Mouse (Mus musculus) forebrain, embryonic 15.5 days (tissue): ENCODE results near the gene Tpcn1. TPM values are rescaled to one million over a fixed set of nuclear protein-coding genes. Genes with fewer than 3 reads are reported as not detected.

Experiments
- ATAC-seq: fragments of 200-750 bp; cut with Nextera tagmentation; replicated peaks from 2 replicates; pipeline ENCODE4 v1.8.0; 2017; ENCODE audit warnings: mild to moderate bottlenecking, moderate TSS enrichment, moderate library complexity
- H3K27ac ChIP-seq: fragments of 300-500 bp; sonication (generic); replicated peaks from 2 replicates; pipeline ENCODE4 v1.5.1; 2015; ENCODE audit warnings: mild to moderate bottlenecking, inconsistent platforms
- H3K27me3 ChIP-seq: fragments of 300-500 bp; sonication (generic); 2 replicates; pipeline ENCODE4 v1.6.1; 2015; ENCODE audit warnings: inconsistent platforms
- H3K36me3 ChIP-seq: fragments of 300-500 bp; sonication (generic); 2 replicates; pipeline ENCODE4 v1.6.1; 2015; ENCODE audit warnings: mild to moderate bottlenecking, inconsistent platforms
- H3K4me1 ChIP-seq: fragments of 300-500 bp; sonication (generic); 2 replicates; pipeline ENCODE4 v1.6.1; 2015; ENCODE audit warnings: inconsistent platforms
- H3K4me2 ChIP-seq: fragments of 300-500 bp; sonication (generic); replicated peaks from 2 replicates; pipeline ENCODE4 v1.6.1; 2015; ENCODE audit warnings: mild to moderate bottlenecking, inconsistent platforms
- H3K4me3 ChIP-seq: fragments of 300-500 bp; sonication (generic); 2 replicates; pipeline ENCODE4 v1.5.1; 2015; ENCODE audit warnings: mild to moderate bottlenecking, inconsistent platforms
- H3K9ac ChIP-seq: fragments of 300-500 bp; sonication (generic); replicated peaks from 2 replicates; pipeline ENCODE4 v1.6.1; 2015; ENCODE audit warnings: mild to moderate bottlenecking, inconsistent platforms
- H3K9me3 ChIP-seq: fragments of 300-500 bp; sonication (generic); 2 replicates; pipeline ENCODE4 v1.6.1; 2016; ENCODE audit warnings: inconsistent platforms
- WGBS: fragments of 180-500 bp; shearing (Covaris S2); methylation state at CpG from one replicate; pipeline ENCODE4 v1.1.7; 2015; ENCODE audit warnings: mixed read lengths; 5-methylcytosine and 5-hydroxymethylcytosine counted together
- polyA plus RNA-seq: library from polyadenylated mRNA; unstranded; fragments of >200 nt; fragmentation: Nextera tagmentation; extraction: Ambion mirVana; gene quantifications from 2 replicates; pipeline ENCODE4 v1.2.1, GENCODE M21; 2015

The Tpcn1 gene
- polyA plus RNA-seq, 1 experiment from 2014 or later, result 17.4 TPM

DNA sequence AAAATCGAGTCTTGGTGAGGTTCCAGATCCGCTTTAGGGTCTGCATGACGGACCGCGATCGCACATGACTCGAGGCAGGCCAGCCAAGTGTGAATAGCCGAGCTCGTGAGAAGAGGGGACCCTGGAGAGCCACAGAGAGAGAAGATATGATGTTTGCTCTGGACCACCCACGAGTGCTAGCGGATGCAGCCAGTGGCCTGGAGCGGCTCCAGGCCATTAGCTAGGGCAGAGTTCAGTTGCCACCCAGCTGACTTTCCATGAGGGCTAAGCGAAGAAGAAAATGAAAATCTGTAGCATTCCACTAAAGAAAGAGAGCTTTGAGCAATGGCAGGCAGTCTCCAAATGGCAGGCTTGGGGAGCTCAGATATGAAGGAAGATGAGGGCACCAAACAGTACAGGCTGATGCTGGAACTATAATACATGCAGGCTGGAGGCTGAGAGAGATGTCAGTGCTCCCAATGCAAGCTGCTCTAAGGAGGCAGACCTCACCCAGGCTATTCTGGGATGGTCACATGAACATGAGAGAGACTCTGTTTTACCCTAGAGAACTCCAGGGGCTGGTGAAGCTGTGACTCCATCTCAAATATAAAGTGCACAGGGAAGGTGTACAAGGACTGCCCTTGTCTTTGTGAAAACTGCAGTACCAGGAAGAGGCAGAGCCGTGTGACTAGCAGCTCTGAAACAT, 17.3 kb downstream of the Tpcn1 start:
- Histone ChIP-seq H3K4me3 (no peak overlapping the region), H3K27ac (peak overlapping the region; percentile 9; the same call in 1 of the 2 replicates), H3K4me1 (peaks cover 55% of the 10 kb centered on the region), H3K36me3 (no peaks in the 10 kb centered on the region), H3K4me2 (no peak overlapping the region), H3K27me3 (no peaks in the 10 kb centered on the region), H3K9ac (no peak overlapping the region), H3K9me3 (no peaks in the 10 kb centered on the region)
- WGBS, result 58% methylated on average over 14 of the region's 14 CpGs
- no peak for ATAC-seq

DNA sequence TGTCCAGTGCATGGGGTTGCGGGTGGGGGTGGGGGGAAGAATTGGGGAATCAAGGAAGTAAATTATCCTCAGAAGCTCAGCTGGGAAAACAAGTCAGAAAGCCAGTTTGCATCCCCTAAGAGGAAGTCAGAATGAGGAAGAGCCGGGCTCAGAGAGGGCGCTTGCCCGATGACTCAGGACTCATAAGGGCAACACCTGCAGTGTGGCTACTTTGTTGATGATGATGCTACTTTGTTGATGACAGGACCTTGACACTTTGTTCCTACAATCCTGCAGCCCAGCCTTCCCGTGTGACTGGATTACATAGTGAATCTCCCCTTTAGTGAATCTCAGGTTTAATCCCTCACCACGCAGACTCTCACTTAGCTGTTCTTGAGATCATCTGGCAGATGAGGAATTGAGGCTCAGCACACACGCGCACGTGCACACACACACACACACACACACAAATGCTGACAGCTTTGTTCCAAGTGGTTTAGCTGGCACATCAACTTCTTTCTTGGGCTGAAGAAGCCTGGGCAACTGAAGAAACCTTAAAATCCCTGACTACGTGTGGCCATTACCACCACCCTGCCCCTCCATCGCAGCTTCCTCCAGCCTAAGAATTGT, 18.1 kb downstream of the Tpcn1 start:
- no peaks in the 10 kb centered on the region for H3K9me3 ChIP-seq
- H3K36me3 ChIP-seq, result no peaks in the 10 kb centered on the region
- H3K4me3 ChIP-seq, result no peak overlapping the region
- whole genome bisulfite sequencing, result 83% methylated on average over 11 of the region's 11 CpGs
- H3K9ac ChIP-seq, result no peak overlapping the region
- H3K27ac ChIP-seq, result no peak overlapping the region
- H3K4me2 ChIP-seq, result no peak overlapping the region
- H3K4me1 ChIP-seq, result peaks cover 63% of the 10 kb centered on the region
- no peak for ATAC-seq
- H3K27me3 ChIP-seq, result no peaks in the 10 kb centered on the region

DNA sequence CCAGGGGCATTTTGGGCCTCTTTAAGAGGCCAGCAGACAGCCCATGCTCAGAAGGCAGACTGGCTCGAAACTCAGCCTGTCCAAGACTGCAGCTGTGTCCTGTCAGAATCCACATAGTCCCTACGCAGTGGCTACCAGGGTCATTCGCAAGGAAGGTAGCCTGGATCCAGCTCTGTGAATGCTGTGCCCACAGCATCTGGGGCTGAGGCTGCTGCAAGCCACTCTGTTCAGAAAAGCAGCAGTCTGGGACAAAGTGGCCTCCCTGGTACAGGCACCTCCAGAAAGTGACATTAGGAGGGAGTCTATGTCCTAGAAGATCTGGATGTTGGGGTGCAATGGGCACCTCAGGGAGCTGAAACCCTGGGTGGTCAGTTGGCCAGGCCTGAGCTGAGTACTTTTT, 18.7 kb downstream of the Tpcn1 start:
- no peak overlapping the region for H3K4me2 ChIP-seq
- H3K4me3 ChIP-seq, result no peak overlapping the region
- no peak overlapping the region for H3K27ac ChIP-seq
- WGBS, result 90% methylated on average over 3 of the region's 3 CpGs
- H3K36me3 ChIP-seq, result no peaks in the 10 kb centered on the region
- no peak overlapping the region for H3K9ac ChIP-seq
- no peaks in the 10 kb centered on the region for H3K27me3 ChIP-seq
- H3K4me1 ChIP-seq, result peaks cover 69% of the 10 kb centered on the region
- no peak for ATAC-seq
- H3K9me3 ChIP-seq, result no peaks in the 10 kb centered on the region

DNA sequence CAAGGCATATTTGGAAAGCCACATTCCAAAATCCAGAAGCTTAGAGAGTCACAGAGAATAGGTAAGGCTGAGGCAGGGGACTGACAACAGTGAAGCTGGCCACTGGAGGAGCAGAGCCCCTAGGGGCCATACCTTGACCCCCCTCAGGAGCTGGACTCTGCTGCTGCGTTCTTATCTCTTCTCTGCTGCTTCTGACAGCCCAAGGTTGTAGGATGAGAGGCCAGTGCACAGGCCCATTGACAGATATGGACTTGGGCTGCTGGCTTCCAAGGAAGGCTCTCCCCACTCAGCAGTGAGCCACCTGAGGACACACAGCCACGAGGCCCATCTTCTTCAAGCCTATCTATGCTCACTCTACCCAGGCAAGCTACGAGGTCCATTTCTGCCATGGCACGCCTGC, 19.5 kb downstream of the Tpcn1 start:
- no peak for ATAC-seq
- no peak overlapping the region for H3K4me2 ChIP-seq
- WGBS, result 93% methylated on average over 4 of the region's 4 CpGs
- H3K27ac ChIP-seq, result peak overlapping the region; percentile 90
- H3K27me3 ChIP-seq, result no peaks in the 10 kb centered on the region
- H3K9ac ChIP-seq, result no peak overlapping the region
- no peaks in the 10 kb centered on the region for H3K9me3 ChIP-seq
- no peaks in the 10 kb centered on the region for H3K36me3 ChIP-seq
- peaks cover 71% of the 10 kb centered on the region for H3K4me1 ChIP-seq
- H3K4me3 ChIP-seq, result no peak overlapping the region

DNA sequence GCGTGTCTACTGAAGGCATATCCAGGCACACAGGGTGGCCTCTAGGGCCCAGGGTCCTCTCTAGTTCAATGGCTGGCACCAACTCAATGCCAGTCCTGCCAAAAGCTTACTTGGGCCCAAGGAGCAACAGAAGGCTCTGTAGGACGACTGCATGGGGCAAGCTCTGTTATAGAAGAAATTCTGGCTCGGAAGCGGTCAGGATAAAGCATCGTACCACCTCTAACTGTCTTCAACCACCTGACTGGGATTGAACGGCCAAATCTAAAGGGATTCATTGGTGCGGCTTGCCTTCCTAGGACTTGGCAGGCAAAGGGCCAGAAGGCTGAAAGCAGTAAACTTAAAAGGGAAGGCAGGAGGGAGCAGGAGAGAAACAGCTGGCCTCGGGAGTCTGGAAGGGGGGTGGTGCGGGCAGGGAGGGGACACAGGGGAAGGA, 20.1 kb downstream of the Tpcn1 start:
- no peak overlapping the region for H3K9ac ChIP-seq
- peak overlapping the region; percentile 8; the same call in 1 of the 2 replicates for H3K4me2 ChIP-seq
- peak overlapping the region; percentile 90 for H3K27ac ChIP-seq
- no peak for ATAC-seq
- H3K36me3 ChIP-seq, result no peaks in the 10 kb centered on the region
- H3K4me3 ChIP-seq, result no peak overlapping the region
- no peaks in the 10 kb centered on the region for H3K27me3 ChIP-seq
- 25% methylated on average over 9 of the region's 9 CpGs for WGBS
- no peaks in the 10 kb centered on the region for H3K9me3 ChIP-seq
- H3K4me1 ChIP-seq, result peaks cover 75% of the 10 kb centered on the region

DNA sequence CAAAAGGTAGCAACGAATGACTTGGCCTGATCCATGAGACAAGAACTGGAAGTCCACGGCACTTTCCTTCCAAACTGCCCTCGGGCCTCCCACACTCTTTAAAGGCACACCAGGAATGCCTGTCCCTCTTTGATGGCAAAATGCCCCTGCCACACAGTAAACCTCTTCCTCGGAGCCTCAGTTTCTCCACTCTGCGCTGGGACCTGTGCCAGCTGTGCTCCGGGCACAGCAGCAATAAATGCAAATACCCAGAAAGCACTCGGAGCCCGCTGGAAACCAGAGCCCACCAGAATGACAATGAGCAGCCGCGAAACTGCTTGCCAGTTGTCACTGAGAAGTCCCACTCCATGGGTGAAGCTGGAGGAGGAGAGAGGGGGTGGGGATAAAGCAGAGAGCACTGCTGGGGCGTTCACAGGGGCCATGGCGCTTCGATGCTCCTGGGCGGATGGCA, 20.7 kb downstream of the Tpcn1 start:
- H3K27ac ChIP-seq, result peak overlapping the region; percentile 90
- WGBS, result 13% methylated on average over 14 of the region's 14 CpGs
- no peaks in the 10 kb centered on the region for H3K36me3 ChIP-seq
- H3K9me3 ChIP-seq, result no peaks in the 10 kb centered on the region
- H3K9ac ChIP-seq, result no peak overlapping the region
- no peaks in the 10 kb centered on the region for H3K27me3 ChIP-seq
- H3K4me1 ChIP-seq, result peaks cover 80% of the 10 kb centered on the region
- peak overlapping the region; percentile 8; the same call in 1 of the 2 replicates for H3K4me2 ChIP-seq
- no peak for ATAC-seq
- no peak overlapping the region for H3K4me3 ChIP-seq

DNA sequence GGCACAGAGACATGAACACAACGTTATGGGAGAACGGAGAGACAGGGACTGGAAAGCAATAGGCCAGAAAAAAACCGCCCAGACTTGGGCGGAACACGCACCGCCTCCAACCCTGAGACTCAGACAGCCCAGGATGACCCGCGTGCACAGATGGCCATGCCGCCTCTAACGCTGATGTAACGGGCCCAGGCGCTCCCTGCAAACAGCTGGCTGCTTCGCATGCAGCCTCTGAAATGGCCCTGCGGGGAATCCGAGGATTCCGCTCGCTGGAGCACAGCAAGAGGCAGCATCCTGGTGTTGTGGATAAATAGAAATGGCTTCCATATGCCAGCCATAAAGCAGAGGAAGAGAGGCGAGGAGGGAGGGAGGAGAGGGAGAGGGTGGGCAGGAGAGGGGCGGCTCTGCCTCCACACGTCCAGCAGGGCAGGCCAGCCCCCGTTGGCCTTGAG, 21.2 kb downstream of the Tpcn1 start:
- peak; percentile 29 for ATAC-seq
- WGBS, result 11% methylated on average over 21 of the region's 21 CpGs
- Histone ChIP-seq H3K4me3 (no peak overlapping the region), H3K9ac (no peak overlapping the region), H3K4me2 (0 out of 2 replicates have a peak overlapping the region, but pooled peaks have one; percentile 22), H3K4me1 (peaks cover 80% of the 10 kb centered on the region), H3K36me3 (no peaks in the 10 kb centered on the region), H3K27ac (peak overlapping the region; percentile 90), H3K27me3 (no peaks in the 10 kb centered on the region), H3K9me3 (no peaks in the 10 kb centered on the region)

DNA sequence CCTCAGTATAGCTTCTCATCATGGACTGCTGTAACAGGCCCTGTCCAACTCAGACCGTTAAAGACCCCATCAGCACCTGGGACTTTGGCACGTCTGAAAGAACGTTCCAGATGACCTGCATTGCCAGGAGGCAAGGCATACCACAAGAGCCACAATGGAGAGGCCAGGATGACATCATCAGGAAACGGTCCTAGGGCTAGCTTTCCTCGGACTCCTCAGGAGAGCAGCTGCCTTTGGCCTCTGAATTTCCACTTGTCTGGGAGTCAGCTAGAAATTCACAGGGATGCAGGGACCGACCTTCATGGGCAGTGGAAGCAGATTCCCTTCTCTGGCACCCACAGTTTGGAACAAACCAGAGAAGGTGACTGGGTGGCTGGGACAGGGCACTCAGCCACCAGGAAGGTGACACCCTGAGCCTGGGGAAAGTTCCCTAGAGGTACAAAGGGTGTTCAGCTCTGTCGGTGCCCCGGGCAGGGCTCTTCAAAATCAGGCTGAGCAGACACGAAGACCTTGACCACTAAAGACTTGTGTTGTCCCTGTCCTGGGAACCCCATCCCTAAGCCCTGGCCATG, 21.7 kb downstream of the Tpcn1 start:
- 32% methylated on average over 9 of the region's 9 CpGs for WGBS
- Histone ChIP-seq H3K9ac (no peak overlapping the region), H3K27me3 (no peaks in the 10 kb centered on the region), H3K9me3 (no peaks in the 10 kb centered on the region), H3K4me2 (no peak overlapping the region), H3K4me1 (peaks cover 79% of the 10 kb centered on the region), H3K4me3 (no peak overlapping the region), H3K27ac (peak overlapping the region; percentile 90), H3K36me3 (no peaks in the 10 kb centered on the region)
- ATAC-seq, result peak; percentile 21; the same call in 1 of the 2 replicates

DNA sequence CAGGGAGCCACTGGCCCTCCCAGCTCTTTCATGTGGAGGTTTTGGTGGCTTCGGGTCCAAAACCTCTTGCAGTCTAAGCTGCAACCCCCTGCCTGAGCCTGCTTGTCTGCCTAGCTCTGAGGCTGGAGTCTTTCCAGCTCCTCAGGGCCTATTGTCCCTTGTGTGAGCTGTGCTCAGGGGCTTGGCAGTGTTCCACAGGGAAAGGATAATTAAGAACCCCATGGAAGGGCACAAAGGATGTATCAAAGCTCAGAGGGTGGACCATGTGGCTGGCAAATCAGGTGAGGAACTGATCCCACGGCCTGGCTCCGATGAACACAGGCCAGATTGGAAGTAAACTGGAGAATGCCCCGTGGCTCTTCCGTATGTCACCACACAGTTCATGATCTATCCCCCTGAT, 22.4 kb downstream of the Tpcn1 start:
- Histone ChIP-seq H3K27ac (peak overlapping the region; percentile 90), H3K4me3 (no peak overlapping the region), H3K9ac (0 out of 2 replicates have a peak overlapping the region, but pooled peaks have one; percentile 24), H3K4me2 (no peak overlapping the region), H3K4me1 (peaks cover 75% of the 10 kb centered on the region), H3K36me3 (no peaks in the 10 kb centered on the region), H3K27me3 (no peaks in the 10 kb centered on the region), H3K9me3 (no peaks in the 10 kb centered on the region)
- WGBS, result 5% methylated on average over 5 of the region's 5 CpGs
- peak; percentile 82 for ATAC-seq

DNA sequence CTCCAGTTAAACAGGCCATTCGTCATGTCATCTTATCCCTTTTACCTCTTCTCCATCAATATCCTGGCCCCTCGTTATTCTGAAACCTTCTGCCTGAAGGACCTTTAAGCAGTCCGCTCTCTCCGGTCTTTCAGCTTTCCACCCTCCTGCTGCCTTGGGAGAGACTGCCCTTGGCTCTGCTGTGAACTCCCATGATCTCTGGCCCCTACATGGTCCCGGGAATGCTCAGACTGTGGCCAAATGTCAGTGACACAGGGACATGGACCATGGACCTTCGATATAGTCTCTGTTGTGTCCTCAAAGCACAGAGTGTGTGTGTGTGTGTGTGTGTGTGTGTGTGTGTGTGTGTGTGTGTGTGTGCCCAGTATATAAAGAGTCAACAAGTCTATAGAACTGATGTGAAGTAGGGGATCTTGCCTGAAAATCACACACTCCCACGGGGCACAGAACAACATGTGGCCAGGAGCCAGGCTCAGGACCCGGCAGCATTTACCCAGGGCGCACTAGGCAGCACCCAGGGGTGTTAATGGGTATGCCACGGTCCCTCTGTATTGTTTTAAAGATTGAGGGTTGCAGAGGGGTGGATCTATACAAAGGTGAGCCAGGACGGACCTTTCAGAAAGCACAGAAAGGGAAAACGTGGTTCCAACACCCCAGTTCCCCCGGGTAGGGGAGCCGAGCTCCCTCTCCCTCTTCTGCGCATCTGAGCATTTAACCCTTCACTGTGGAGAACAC, 23.1 kb downstream of the Tpcn1 start:
- H3K9ac ChIP-seq, result peak overlapping the region; percentile 24; the same call in 1 of the 2 replicates
- H3K9me3 ChIP-seq, result no peaks in the 10 kb centered on the region
- no peak overlapping the region for H3K4me2 ChIP-seq
- 17% methylated on average over 15 of the region's 15 CpGs for WGBS
- H3K4me3 ChIP-seq, result no peak overlapping the region
- peaks cover 75% of the 10 kb centered on the region for H3K4me1 ChIP-seq
- no peak; the same call in 1 of the 2 replicates for ATAC-seq
- H3K27ac ChIP-seq, result peak overlapping the region; percentile 90
- H3K36me3 ChIP-seq, result no peaks in the 10 kb centered on the region
- H3K27me3 ChIP-seq, result no peaks in the 10 kb centered on the region

DNA sequence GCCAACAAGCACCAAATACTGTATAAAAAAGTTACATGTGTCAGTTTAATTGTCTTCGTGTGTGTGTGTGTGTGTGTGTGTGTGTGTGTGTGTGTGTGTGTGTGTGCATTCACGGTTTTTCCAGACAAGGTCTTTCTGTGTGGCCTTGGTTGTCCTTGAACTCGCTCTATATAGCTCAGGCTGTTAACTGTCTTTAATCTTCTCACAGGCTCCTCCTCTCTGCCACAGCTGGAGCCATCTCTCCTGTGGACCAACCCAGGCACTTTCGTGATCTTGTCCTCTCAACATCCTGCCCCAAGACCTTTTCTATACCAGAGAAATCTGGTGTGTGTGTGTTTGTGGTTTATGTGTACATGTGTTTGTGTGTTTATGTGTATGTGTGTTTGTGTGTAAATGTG, 24.6 kb downstream of the Tpcn1 start:
- no peak overlapping the region for H3K27ac ChIP-seq
- WGBS, result 66% methylated on average over 4 of the region's 4 CpGs
- no peak overlapping the region for H3K4me2 ChIP-seq
- no peak overlapping the region for H3K9ac ChIP-seq
- H3K4me1 ChIP-seq, result peaks cover 65% of the 10 kb centered on the region
- ATAC-seq, result no peak
- no peak overlapping the region for H3K4me3 ChIP-seq
- no peaks in the 10 kb centered on the region for H3K36me3 ChIP-seq
- H3K27me3 ChIP-seq, result no peaks in the 10 kb centered on the region
- no peaks in the 10 kb centered on the region for H3K9me3 ChIP-seq
